Mouse (Mus musculus): ENCODE data around the gene Polr2c. TPM values are rescaled to one million over a fixed set of nuclear protein-coding genes. Genes with fewer than 3 reads are reported as not detected.

Polr2c gene
- polyA plus RNA-seq, 1 experiment from 2014 or later: 103 TPM

GRCm38 (mm10) chr8:94922602-94923001, 65.4 kb downstream of the Polr2c start:
- no peaks in the 10 kb centered on the region for H3K27me3 ChIP-seq (replicated peaks; ENCODE audit: insufficient read depth, low read length)
- H3K36me3 ChIP-seq (ENCODE audit: insufficient read depth, low read length): no peaks in the 10 kb centered on the region
- DNase-seq (ENCODE audit: low spot score) (peak; percentile 45), ATAC-seq (peak; percentile 21; the same call in 1 of the 2 replicates)
- WGBS: 19% methylated on average over 8 of the region's 8 CpGs
- no peaks in the 10 kb centered on the region for H3K9me3 ChIP-seq (ENCODE audit: low read length)
- H3K27ac ChIP-seq (ENCODE audit: low read length): no peak overlapping the region
- H3K4me1 ChIP-seq (ENCODE audit: insufficient read depth, low read depth, low read length): 0 out of 2 replicates have a peak, but pooled peaks cover 3% of the 10 kb centered on the region
- H3K4me2 ChIP-seq (replicated peaks; ENCODE audit: low read depth, low read length): no peak overlapping the region
- TF ChIP-seq CTCF (IDR thresholded peaks at IDR 0.05) (no peak), EP300 (IDR thresholded peaks at IDR 0.05) (peak; percentile 57; the same call in 1 of the 2 replicates)
- no peak overlapping the region for H3K4me3 ChIP-seq (ENCODE audit: low read depth, low read length)
- H3K9ac ChIP-seq (replicated peaks; ENCODE audit: low read depth): no peak overlapping the region

Other genes starting within 250 kb of the Polr2c start
- gene Arl2bp, start 190.8 kb upstream of the Polr2c start, polyA plus RNA-seq (2015; fragmentation: Nextera tagmentation; extraction: Ambion mirVana): 120 and 135 TPM in 2 replicates
- 22.8 and 29.1 TPM in 2 replicates for gene Pllp, start 161.2 kb upstream of the Polr2c start, polyA plus RNA-seq (2015; fragmentation: Nextera tagmentation; extraction: Ambion mirVana)
- 0.45 TPM in 2 replicates for gene Ccl22, start 111.9 kb upstream of the Polr2c start, polyA plus RNA-seq (2015; fragmentation: Nextera tagmentation; extraction: Ambion mirVana)
- 8.3 and 10.7 TPM in 2 replicates for gene Cx3cl1, start 85.4 kb upstream of the Polr2c start, polyA plus RNA-seq (2015; fragmentation: Nextera tagmentation; extraction: Ambion mirVana)
- gene Ccl17, start 47.0 kb upstream of the Polr2c start, polyA plus RNA-seq (2015; fragmentation: Nextera tagmentation; extraction: Ambion mirVana): 5.7 and 9.1 TPM in 2 replicates
- 47.1 and 51.4 TPM in 2 replicates for gene Coq9, start 19.1 kb upstream of the Polr2c start, polyA plus RNA-seq (2015; fragmentation: Nextera tagmentation; extraction: Ambion mirVana)
- gene Ciapin1, start 19.1 kb upstream of the Polr2c start, polyA plus RNA-seq (2015; fragmentation: Nextera tagmentation; extraction: Ambion mirVana): 66.7 and 74.5 TPM in 2 replicates
- 42.7 and 47.5 TPM in 2 replicates for gene Dok4, start 18.9 kb downstream of the Polr2c start, polyA plus RNA-seq (2015; fragmentation: Nextera tagmentation; extraction: Ambion mirVana)
- 14.6 and 17.2 TPM in 2 replicates for gene Ccdc102a, start 60.6 kb downstream of the Polr2c start, polyA plus RNA-seq (2015; fragmentation: Nextera tagmentation; extraction: Ambion mirVana)
- gene Adgrg5, start 66.2 kb downstream of the Polr2c start, polyA plus RNA-seq (2015; fragmentation: Nextera tagmentation; extraction: Ambion mirVana): 0.19 and 0.31 TPM in 2 replicates
- 33.9 and 39.0 TPM in 2 replicates for gene Adgrg1, start 117.3 kb downstream of the Polr2c start, polyA plus RNA-seq (2015; fragmentation: Nextera tagmentation; extraction: Ambion mirVana)
- gene Adgrg3, start 160.2 kb downstream of the Polr2c start, polyA plus RNA-seq (2015; fragmentation: Nextera tagmentation; extraction: Ambion mirVana): 4.8 and 5.3 TPM in 2 replicates
- 3.1 and 3.9 TPM in 2 replicates for gene Drc7, start 197.7 kb downstream of the Polr2c start, polyA plus RNA-seq (2015; fragmentation: Nextera tagmentation; extraction: Ambion mirVana)
- gene Katnb1, start 223.7 kb downstream of the Polr2c start, polyA plus RNA-seq (2015; fragmentation: Nextera tagmentation; extraction: Ambion mirVana): 10.4 and 10.8 TPM in 2 replicates